Mouse (Mus musculus) lung, postnatal 10 days (tissue): ENCODE measurements around the gene Ltbp2.

Experiments
- DNase-seq: peaks from one replicate; pipeline ENCODE4 v3.0.0; 2021

Ltbp2 gene

DNA sequence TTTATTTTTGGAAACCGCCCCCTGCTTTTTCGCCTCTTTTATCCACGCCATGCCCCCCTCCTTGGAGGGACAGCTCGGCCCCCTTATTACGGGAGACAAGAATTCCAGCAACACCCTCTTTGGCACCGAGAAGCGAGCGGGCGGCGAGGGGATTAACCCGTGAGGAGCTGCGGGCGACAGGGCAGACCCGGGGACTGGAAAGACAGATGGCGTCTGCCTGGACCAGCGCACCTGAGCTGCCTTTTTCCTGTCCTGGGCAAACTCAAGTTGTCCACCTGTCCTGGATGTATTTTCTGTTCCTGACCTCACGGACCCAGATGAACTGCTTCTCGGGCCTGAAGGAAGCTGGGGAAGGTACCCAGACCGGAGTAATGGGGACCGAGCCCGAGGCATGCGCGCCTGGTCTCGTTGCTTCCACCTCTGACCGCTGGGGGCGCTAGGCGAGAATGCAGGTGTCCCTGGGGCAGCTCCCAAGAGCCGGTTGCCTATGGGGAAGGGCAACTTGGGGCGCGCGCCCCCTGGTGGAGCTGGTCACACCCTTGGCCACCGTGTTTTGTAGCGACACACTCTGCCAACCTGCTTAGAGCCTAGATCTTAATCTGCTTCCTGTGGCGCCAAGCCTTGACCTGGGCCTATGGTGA lies at the start of gene Ltbp2:
Ltbp2 (minus strand) TSS at position 52 of the 641 bp plus-strand sequence.
- peak; percentile 95 for DNase-seq

DNA sequence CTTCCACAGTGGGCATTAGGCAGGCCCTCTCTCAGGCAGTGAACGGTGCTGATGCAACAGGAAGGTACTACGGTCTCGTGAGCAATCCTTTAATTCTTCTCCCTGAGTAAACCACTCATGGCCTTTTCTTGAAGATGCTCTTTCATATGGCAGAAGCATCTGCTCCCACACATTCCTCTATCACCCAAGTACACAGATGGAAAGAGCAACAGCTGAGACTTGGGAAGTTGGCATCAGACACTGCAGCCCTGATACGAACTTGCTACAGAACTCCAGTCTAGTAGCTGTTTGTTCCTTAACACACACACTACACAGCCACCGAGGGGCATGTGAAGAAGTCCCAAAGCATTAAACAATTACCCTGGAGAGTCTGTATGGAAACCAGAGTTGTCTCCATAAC lies 48.0 kb upstream of the Ltbp2 start:
- no peak for DNase-seq

DNA sequence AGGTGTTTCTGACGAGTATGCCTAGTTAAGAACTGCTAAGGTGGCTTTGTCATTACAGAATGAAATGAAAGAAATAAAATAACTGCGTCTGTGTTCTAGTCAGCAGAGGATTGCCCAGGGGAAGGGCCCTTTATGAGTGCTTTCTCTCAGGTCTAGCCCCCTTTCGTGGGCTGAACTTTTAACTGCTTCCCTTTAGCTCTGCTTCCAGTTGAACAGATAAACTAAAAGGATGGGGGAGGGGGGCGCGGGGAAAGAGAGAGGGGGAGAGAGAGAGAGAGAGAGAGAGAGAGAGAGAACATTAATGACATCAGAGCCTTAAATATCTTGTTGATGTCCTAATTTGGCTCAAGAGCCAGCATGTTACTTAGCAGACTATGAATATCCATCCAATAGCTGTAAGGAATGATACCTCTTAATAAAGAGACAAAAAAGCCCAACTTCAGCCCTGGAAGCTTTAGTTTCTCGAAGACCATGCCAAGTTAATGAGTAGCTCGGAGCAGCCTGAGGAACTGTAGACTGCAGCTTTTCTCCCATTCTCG lies 45.6 kb upstream of the Ltbp2 start:
- no peak for DNase-seq

DNA sequence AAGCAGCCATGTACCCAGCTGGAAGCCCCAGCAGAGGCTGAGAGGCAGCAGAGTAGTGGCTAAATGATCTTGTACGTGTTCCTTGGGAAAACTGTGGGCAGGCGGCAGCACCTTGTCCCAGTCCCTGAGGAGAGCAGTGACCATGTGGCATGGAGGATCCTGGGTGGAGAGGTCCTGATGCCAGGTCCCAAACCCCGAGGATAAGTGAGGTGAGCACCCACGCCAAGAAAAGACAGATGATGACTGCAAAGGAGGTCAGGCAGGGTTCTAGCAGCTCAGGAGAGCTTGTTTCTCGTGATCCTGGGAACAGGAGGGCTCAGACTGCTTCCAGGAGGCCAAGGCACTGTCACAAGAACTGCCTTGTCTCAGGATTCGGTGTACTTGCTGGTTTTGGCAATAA lies 42.5 kb upstream of the Ltbp2 start:
- DNase-seq, result no peak

DNA sequence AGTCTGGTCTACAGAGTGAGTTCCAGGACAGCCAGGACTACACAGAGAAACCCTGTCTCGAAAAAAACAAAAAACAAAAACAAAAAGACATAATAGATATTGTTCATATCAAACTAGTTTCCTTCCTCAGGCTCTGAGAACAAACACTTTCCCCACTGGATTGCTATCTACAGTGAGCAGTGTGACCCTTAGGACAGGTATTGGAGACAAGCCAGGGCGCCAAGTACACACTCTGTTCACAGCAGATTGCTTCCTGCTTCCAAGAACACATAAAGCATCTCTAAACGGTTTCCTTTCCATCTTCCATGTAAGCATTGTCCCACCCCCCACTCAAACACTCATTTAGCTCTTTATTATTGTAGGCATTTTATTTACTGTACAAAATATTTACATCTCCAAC lies 41.5 kb upstream of the Ltbp2 start:
- DNase-seq, result no peak

DNA sequence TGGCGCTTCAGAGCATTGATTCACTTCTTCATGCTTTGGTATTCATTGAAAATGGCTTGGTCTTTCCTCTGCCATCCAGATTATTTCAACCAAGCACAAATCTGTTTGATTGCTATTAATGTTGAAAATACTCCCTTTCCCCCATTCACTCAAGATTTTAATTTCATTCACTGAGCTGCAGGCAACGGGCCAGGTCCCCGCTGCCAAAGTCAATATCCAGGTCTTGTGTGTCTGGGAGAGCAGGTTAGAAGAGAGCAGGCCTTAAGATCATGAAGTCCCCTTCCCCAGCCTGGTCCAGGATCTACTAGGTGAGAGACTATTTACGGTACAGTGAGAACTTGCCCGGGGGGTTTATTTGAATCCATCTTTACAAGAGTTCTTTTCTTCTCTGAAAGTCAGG lies 38.6 kb upstream of the Ltbp2 start:
- no peak for DNase-seq

DNA sequence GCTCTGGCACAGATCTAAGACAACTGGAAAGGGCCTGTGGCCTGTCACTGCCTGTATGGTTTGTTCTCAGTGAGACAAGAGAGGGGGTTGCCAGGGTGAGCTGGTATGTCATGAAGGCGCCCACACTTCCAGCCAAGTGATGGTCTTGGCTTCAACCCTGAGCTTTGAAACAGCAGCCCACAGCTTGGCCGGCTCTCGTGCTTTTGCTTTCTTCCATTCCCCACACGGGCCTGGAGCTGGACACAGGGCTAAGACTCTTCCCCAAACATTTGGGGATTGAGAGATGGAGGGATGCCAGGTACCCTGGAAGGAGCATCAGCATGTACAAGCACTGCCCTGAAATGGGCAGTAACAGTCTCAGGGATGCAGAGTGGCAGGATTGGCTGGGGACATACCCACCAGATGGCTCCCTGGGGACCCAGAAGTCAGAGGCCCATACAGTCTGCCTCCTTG lies 36.3 kb upstream of the Ltbp2 start:
- peak; percentile 69 for DNase-seq

DNA sequence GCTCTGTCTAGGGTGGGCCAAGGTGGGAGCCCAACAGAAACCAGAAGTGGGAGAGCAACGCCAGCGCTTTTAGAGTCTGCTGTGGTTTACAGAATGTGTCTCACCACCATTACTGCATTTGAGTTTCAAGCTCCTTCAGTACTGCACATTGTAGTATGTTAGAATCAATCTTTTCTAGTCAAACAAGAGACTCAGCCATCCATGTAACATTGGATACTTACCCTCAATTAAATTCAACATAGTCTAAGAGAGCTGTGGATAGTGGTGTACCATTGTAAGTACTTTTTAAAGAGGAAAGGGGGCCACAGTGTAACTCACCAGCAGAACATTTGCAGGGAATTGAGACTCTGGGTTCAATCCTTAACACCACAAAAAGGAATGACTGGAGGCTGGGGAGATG lies 35.3 kb upstream of the Ltbp2 start:
- no peak for DNase-seq

DNA sequence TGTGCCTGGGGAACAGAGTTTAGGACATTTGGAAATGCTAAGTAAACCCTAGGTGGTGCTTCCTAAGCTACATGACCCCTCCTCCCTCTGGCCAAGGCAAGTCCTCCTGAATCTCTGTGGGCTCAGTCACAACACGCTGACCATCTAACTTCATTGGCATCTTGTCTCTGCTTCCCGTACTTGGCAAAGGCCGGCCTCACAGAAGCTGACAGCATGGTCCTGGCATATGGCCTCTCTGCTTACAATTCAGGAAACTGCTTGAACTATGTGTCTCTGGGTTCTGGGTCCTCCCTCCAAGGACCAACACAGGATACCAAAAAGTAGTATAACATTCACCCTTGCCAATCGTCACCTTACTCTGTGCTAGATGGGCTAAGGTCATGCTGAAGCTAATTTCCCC lies 33.7 kb upstream of the Ltbp2 start:
- no peak for DNase-seq

DNA sequence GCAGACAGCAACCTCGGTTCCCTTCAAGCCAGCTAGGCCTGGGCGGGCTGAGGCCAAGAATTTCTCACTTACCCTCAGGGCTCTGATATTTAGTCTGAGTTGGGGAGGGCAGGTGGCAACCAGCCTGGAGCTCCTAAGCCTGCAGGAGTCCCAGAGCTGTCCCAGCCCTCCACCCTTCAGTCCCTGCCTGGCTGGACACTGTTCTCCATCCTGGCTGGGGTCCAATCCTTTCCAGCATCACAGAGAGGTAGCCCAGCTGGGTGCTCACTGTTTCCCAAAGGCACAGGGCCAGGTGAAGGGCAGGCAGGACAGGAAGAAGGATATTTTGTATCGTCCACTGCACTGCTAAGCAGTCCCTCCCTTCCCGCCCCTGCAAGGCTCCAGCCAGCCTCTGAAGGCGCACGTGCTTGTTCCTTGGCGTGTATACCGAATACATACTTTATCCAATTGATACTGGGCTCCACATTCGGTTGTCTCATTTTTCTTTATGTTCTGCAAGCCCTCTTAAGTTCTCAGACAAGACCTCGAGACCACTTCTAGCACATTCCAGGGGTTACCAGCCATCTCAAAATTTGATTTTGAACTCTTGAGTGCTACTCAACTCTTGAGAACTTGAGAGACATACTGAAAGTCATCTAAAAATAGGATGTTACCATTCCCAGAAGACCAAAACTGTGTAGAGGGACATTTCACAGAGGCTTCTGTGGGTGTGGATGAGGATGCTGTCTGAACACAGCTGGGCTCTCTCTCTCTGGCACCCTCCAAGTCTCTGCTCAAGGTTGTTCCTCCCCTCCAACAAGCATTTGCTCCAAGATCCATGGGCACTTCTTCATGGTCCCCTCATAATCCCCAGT lies 31.5 kb upstream of the Ltbp2 start:
- peak; percentile 72 for DNase-seq

DNA sequence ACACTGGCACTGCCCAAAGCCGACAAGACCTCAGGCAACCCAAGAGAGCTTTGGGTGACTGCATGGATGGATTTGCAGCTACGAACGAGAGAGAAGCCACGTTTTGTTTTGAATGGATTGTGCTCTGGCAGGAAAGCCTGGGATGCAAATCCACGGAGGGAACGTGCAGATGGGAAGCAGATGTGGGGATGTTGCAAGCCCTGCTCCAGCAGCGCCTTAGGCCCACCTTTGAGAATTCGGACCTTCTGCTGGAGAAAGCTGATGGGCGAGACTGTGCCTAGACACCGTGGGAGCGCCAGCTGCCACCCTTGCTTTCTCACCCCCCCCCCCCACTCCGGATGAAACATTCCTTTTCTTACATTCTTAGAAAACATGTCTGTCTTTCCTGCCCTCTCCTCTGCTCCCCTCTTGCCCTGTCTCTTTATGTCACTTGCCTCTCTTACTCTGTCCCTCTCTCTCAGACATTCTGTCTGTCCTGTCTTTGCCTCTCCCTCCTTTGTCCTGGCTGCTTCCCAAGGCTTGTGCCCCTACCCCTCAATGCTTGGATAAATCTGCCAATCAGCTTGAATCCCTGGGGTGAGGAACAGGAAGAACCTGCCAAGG lies 30.8 kb upstream of the Ltbp2 start:
- DNase-seq, result peak; percentile 47

DNA sequence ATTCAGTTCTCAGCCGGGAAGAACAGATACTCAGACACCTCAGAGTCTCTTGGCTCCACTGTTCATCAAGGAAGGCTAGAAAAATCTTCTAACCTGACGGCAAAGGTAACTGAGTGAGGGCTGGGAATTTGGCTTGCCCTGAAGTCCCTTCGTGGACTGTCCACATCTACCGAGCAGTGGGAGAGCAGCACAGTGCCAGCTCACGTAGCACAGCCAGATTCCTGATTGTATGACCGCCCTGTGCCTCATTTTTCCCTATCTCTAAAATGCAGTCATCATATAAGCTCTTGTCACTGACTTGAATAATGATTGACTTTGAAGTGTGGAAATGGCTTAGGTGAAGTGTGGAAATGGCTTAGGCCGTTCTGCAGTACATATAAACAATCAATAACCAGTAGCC lies 28.1 kb upstream of the Ltbp2 start:
- no peak for DNase-seq

DNA sequence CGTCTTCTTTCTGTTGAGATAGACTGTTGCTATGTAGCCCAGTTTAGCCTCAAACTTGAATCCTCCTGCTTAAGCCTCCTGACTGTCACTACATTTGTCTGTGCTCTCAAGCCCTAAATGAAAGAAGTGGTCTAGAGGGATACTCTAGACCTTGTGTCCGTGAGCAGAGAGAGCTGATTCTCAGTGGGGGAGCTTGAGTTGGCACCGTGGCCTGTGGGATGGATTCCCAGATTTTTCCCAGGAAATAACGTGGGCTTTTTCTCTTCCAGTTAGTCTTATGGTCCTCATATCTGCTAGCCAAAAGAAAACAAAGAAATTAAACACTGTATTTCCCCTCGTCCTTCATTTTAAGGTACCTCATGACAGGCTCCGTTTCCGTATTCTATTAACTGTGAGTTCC lies 24.0 kb upstream of the Ltbp2 start:
- no peak for DNase-seq

DNA sequence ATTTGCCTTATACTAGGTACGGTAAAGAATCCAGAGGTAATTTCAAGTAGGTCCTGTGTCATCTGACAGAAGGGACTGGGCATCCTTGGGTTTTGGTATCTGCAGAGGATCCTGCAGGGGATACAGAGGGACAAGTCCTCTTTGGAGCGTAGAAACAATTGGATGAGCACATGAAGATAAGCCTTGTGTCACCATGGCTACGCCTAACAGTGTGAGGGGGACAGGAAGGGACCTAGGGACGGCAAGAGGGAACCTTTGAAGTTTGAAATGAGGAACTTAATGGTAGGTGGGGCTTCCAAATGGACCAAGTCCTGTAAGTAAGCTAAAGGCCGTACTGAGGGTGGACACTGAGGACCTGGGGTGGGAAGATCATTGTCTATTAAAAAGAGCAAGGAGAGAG lies 21.0 kb upstream of the Ltbp2 start:
- no peak for DNase-seq

DNA sequence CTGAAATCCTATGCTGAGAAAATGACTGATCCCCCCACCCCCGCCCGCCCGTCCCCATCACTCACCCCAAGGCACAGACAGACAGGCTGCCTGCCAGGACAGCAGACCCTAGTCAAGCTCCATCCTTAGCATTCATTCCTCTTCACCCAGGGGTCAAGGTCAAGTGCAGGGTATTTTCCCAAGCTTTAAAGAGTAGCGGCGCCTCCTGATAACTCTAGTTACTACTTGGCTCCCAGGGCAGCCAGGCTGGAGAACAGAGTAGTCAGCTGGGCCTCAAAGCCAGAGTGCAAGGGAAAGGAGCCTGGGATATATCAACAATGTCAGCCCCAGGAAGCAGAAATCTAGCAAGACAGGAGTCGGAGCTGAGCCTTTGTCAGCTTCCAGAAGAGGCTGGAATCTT lies 19.9 kb upstream of the Ltbp2 start:
- DNase-seq, result peak; percentile 84

DNA sequence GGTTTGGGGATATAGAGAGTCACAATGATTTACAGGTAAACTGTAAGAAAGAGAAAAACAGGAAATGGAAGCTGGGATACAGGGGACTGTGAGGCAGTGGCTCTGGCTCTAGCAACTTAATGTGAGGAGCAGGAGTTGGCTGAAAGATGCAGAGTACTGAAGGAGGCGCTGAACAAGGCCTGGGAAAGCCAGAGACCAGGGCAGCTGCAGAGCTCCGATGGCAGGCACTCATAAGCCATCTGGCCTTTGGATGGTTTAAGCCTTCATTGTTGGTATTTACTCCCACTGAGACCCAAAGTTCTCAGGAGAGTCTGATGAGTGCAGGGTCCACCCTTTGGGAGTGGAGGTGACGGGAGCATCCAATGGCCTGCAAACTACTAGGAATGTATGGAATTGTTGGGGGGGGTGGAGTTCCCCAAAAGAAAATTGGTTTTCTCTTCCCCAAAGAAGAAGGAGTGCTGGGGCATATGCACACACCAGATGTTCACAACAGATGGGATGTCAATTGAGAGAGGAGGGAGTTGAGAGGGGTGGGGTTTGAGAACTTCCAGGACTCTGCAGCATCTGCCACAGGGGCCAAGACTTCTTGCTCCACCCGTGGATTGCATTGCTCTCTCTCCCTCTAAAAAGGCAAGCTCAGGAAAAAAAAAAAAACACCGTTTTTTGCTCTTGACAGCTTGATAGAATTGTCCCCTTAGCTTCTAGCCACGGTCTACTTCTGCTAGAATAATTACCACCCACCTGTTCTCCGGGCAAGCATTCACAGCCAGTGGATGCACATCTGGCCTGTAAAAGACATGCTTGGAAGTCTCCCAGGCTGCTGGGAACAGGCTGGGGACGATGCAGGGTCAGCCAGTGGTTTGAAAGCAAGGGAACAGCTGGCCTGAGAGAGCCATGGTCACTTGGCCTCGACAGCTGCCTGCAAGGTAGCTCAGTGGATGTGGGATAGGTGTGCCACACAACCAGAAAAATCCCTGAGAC lies 17.6 kb upstream of the Ltbp2 start:
- DNase-seq, result no peak

DNA sequence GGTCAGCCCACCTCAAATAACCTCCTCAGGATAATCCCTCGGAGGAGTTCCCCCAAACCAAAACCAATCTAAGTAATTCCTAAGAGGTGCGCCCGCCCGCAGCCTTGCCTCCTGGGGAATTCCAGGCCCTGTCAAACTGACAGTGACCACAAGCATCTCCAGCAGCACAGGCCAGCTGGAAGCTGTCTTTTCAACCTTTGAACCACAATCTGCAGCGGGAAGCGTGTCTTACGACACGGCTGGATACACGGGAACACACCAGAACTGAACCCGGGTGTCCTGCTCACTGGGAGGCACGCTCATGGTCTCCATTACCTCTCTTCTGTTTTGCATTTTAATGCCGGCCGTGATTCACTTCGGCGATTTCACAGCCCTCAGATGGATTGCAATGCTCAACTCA lies 14.0 kb upstream of the Ltbp2 start:
- no peak for DNase-seq

DNA sequence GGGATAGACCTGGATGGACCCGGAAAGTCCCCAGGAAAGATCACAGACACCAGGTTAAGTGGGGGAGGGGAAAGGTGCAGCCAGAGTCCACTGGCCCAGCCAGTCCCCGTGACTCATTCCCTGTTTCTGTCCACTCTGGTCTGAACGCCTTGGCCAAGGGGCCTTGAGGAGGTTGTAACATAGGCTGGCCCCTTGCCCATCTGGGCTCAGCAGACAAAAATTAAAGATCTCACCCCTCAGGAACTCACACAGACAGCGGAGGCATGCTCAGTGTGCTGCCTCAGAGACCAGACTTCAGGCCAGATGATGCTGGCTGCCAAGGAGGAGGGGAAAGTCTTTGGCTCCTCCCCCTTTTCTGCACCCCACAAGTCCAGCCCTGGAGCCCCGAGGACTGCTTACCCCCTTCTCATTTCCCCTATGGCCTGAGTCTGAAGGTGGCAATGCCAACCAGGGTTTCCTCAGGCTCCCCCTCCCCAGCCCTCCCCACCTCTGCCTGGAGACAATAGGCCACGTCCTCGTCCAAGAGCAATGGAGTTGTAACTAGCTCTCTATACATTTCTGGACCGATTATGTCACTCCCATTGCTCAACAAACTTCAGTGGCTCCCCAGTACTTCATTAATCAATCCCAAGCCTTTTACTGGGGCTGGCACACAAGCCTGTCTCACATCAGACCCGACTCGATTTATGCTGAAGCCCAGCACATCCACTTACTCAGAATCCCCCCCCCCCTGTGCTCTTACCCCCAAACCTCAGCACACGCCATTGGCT lies 9.0 kb upstream of the Ltbp2 start:
- DNase-seq, result peak; percentile 85

DNA sequence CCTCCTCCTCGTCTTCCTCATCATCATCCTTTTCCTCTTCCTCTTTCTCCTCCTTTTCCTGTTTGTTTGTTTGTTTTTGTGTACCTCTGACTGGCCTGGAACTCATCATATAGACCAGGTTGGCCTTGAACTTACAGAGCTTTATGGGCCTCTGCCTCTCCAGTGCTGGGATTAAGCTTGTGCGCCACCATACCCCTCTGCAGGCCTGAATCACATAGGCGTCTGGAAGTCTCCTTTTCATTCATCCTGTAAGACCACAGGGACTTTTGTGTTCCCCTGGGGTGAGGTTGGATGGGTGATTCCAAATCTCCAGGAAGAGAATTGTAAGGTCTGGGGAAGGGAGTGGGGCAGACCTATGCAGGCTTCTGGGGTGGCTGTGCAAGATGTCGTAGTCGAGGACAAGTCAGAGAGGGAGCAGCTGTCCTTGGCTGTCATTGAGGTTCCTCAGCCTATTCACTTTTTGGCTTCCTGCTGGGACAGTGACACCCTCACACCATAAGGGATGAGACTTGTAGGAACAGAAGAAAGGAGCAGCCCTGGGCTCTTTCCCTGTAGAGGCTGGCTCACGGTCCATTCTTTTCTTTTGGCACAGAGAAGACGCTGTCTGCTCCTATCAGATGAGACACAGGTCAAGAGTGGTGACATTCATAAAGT lies 8.2 kb upstream of the Ltbp2 start:
- peak; percentile 61 for DNase-seq

DNA sequence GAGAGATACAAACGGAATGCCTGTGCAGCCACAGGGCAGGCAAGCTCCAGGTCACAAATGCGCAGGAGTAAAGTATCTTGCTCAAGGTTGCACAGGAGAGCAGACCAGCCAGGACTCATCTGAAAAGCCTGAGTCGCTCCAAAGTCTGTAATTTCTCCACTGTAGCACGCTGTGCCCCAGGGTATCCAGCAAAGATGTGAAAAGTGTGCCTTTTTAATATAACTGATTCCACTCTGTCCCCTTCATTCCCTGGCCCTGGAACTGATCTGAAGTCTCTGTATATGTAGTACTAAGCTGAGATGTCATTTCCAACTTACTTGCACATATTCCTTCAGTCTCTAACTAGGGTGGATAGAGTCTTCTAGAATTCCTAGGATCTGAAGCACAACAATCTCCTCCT lies 6.5 kb upstream of the Ltbp2 start:
- DNase-seq, result no peak

DNA sequence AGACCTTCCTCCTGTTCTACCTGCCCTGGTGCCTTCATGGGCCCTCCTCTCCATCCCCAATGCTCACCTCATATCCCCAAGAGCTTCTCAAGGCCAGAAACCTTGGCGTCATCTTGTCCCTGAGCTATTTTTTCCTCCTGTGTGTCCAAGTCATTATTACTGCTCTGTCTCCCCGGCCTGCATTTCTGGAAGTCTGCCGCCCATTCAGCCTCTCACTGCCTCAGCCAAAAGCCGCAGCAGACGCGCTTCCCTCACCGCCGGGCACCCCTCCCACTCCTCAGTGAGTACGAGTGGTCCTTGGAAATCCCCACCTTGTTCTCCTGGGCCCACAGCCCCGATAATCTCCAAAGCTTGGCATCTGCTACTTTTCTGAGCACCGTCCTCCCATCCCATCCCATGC lies 3.8 kb upstream of the Ltbp2 start:
- DNase-seq, result peak; percentile 76
